Mouse (Mus musculus): ENCODE measurements around the gene Tmub1.

DNA sequence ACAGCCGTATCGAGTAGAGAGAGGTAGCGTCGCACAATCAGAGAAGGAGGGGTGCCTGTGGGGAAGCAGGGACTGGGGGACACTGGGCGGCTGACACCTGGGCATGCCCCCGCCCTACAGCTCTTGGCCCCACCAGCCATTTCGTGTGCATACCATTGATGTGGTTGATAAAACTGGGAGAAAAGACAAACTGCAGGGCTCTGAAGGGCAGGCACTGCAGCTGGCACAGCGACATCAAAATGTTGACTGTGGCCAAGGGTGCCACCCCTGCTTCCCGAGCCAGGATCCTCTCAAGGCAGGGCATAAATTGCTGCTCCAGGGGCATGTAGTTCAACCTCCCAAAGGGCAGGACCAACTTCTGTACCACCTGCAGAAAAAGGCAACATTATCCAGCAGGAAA, 5.6 kb downstream of the Tmub1 start:
- TF ChIP-seq POLR2A (IDR thresholded peaks at IDR 0.05; ENCODE audit: extremely low read depth, insufficient read depth, low read length) (no peak), CTCF (IDR thresholded peaks at IDR 0.05; ENCODE audit: extremely low read depth, insufficient read depth, low read length) (no peak)

Measured in cortical plate, adult 2 months (tissue).